Mouse (Mus musculus): Measurements from ENCODE around the gene Tgfbr3.
"Not testable (repeated sequence)": the region's sequence is repeated elsewhere in the genome, so short reads cannot be mapped to it uniquely, and the experiment has no call there.

The Tgfbr3 gene

DNA sequence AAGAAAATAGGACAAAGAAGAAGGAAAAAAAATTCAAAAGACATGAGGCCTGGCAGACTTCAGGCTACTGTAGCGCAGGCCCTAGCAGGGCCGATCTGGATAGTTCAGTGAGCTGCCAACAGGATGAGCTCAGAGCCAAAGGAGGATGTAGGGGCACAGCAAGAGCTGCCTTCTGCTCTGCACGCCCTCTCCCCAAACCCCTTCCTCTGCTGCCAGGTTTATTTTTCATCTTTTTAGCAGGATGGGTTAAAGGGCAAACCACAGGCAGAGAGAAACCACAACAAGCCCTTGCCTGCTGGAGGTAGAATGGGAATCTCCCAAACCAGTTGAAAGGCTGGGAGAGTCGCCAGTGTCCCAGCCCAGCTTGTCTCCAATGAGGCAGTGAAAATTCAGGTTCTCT is 10.2 kb downstream of the Tgfbr3 start:
- no peak for DNase-seq (ENCODE audit: low spot score)

DNA sequence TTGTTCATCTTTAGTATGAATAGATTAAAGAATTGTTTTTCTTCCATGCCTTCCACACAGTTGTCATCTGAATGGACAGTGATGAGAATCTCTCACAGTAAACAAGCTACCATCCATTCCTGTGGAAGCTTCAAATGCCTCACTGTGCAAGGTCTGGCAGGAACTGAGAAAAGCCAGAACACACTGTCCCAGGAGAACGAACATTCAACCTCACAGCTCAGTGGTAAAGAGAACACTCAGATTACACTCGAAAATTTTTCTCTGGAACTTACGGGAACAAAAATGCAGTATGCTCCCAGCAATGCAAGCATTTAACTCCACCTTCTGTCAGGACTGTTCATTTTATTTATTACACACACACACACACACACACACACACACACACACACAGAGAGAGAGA is 13.2 kb downstream of the Tgfbr3 start:
- DNase-seq (ENCODE audit: low spot score), result no peak

DNA sequence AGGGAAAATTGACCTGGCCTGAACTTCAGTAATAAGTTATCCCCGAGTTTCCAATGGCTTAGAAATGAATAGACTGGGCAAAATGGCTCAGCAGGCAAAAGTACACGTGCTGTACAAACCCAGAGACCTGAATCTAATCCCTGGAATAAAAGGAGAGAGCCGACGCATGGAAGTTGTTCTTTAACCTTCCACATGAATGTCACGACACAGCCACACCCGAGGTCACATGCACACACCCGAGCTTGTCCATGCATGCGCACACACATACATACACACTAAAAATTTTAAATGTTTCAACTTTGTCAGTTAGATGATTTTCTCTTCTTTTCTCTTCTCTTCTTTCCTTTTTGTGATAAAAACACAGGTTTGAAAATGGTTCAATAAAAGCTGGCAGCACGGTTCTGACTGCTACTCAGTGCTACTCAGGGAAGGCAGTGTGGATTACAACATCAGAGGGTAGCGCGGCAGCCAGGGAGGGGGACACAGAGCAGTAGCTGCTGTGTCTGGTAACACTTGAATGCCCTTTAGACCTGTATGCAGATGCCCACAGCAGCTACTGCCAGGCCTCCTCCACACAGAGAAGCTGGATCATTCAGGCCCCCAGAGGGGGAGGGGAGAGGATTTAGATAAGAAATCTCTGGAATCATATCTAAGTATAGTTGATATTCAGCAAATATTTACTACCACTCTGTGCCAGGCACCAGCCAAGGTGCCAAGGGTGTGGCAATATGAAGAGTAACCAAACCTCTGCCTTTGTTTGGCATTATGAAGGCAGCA is 17.0 kb downstream of the Tgfbr3 start:
- no peak for DNase-seq (ENCODE audit: low spot score)

DNA sequence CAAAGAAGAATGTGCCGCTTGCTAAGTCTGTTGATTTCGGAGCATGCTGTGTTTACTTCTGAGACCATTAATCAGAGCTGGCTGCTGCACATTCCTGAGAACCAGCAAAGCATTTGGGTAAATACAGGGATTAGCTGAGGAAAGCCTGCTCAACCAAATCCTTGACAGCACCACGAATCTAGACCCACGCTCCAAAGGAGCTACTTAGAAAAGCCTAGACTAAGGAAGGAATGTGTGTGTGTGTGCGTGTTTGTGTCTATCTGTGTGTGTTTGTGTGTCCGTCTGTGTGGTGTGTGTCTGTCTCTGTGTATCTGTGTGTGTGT is 20.5 kb downstream of the Tgfbr3 start:
- DNase-seq (ENCODE audit: low spot score), result no peak

DNA sequence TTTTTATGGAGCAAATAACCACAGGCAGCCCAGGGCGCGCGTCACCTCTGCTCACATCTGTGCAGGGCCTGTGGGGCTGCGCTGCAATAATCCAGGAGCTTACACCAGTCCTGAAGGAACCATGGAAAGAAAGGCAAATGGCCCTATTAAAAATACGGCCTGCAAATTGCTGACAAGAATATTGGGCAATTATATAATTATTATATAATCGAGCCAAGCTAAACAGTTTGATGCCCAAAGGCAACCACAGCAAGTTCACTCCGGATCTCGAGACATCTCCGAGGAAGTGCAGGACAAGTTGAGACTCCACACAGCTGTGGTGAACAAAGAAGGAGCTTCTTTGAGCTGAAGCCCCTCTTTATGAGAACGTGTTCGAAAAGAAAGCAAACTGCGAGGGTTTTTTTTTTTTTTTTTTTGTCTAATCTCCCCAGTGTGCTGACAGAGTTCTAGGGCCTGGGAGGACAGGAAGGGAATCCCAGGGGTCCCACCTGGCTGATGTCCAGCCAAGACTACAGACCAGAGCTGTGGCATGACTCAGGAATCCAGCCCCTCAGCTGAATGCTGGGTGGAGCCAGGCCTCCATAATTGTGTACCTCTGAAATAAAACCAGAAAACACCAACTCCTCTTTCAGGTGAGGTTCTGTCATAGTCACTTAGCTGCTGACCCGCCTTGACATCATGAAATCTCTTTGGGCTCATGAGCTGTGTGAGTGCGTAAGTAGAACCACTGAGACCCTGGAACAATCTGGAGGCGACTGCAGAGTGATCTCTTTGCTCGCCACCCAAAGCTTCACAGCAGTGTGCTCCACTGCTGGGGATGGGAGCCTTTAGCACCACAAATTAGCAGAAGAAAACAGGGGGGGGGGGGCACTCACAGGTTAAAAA is 21.1 kb downstream of the Tgfbr3 start:
- no peak for DNase-seq (ENCODE audit: low spot score)

DNA sequence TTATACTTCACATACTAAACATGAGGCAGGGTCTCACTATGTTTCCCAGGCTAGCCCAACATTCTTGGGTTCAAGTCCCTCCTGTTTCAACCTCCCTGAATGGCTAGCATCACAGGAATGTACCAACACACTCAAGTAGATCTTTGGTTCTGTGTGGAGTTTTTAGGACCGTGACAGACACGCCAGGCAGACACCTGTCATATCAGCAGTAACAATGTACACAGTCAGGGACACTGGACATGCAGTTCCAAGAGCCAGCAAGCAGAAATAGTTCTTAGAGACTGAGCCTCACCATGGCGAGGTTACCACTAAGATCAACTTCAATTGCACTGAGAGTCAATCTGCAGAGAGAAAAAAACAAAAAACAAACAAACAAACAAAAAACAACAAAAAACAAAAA is 22.9 kb downstream of the Tgfbr3 start:
- no peak for DNase-seq (ENCODE audit: low spot score)

DNA sequence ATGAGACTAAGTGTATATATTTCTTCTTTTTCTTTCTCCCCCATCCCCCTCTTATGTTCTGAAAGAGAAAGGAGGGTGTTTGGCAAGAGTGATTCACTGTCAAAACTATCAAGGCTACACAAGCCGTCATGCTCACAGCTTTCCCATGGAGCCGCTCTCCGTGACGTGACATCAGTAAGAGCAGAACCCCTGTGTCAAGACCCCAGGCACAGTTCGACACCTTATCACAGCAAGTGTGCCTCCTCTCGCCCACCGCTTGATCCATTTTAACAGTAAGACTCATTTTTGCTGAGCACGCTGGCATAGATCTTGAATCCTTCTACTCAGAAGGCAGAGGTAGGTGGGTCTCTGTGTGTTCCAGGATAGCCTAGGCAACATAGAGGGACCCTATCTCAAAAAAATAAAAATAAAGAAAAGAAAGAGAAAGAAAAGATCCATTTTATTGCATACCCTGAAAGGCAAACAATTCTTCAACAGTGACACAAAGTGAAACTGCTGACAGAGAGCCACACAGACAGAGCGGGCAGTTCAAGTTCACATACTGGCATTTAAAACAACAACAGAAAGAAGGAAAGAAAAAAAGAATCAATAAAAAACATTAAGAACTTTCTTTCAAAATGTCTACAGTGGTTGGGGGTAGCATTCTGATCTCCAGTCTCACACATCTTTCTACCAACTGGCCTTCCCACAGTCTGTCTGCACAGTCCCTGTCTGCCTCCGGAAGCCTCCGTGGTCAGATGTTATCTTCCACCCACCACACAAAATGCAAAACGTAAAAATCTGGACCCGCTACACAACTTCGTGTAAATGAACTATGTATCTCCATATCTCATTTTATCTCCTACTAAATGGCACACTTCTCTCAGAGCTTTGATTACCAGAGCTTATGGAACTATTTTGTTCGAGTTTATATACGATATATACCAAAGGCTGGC is 24.7 kb downstream of the Tgfbr3 start:
- DNase-seq (ENCODE audit: low spot score), result no peak

DNA sequence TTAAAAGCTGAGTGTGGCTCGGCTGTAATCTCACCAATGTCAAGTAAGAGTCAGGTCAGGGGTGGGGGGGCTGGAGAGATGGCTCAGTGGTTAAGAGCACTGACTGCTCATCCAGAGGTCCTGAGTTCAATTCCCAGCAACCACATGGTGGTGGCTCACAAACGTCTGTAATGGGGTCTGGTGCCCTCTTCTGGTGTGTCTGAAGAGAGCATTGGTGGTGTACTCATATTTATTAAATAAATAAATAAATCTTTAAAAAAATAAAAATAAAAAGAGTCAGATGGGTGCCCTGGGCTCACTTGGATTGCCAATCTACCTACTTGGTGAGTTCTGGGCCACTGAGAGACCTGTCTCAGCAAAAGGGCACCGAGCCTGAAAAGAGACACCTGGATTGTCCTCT is 25.6 kb downstream of the Tgfbr3 start:
- no peak for DNase-seq (ENCODE audit: low spot score)

DNA sequence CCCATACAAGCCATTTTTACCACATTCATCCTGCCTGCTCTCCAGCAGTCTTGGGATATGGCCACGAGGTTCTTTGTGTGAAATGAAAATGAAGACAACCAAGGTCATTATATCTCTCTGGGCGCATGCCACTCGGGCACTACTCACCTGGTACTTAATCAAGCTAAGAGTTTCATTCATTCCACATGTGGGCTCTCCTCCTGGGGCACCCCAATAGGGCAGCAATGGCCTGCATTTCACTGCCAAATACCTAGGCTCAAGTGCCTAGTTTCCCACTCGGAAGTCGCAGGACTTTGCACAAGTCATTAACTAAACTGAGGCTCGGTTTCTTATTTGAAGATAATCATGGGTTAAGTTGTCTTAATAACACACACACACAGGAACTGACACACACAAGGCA is 27.5 kb downstream of the Tgfbr3 start:
- DNase-seq (ENCODE audit: low spot score), result no peak

DNA sequence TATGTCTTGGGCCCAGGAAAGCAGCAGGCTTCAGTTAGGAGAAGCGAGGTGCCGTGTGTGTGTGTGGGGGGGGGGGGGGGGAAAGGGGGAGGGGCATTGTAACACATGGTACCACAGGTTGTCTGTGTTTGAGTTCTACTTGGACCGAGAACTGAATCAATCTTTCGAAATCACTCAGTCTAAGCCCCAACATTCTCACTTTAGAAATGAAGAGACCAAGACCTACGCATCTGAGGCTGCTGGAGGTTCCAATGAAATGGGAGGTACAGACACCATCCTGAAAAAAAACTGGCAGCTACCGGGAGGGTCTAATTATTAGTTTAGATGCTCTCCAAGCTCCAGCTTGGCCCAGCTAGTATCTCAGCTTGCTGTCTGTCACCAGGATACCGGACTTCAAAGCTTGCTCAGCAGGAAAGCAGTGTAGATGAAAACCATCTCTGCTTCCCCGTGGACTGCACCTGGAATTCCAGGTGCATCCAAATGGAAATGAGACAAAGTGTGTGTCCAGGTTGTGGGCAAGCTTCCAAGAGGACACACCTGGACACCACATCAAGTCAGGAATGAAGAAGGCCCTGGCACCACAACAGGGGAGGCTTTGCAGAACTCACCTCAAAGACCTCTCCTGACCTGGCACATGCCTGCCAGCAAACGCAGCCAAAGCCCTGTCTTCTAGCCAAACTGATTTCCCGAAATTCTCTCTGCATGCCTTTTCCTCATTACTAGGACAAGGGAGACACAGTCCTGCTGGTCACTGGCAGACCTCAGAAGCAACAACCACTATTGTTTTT is 28.5 kb downstream of the Tgfbr3 start:
- DNase-seq (ENCODE audit: low spot score), result no peak

DNA sequence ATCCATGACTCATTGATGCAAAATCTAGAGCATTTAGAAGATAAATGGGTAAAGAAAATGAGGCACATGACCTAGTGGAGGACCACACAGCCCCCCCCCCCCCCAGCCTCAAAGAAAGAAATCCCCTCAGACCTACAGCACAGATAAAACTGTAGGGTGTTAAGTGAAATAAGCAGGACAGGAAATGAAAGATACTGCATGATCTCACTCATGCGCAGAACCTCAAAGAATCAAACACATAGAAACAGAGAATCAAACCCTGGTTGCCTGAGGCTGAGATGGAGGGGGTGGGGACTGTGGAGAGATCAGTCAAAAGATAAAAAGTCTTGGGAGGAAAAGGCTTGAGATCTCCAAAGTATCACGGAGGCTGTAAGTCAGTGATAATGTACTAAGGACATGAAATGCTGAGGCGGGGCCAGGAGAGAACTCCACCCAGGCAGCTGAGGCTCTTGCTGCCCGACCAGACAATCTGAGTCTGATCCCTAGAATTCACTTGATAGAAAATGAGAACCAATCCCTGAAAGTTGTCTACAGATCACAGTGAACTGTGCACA is 29.9 kb downstream of the Tgfbr3 start:
- no peak for DNase-seq (ENCODE audit: low spot score)

DNA sequence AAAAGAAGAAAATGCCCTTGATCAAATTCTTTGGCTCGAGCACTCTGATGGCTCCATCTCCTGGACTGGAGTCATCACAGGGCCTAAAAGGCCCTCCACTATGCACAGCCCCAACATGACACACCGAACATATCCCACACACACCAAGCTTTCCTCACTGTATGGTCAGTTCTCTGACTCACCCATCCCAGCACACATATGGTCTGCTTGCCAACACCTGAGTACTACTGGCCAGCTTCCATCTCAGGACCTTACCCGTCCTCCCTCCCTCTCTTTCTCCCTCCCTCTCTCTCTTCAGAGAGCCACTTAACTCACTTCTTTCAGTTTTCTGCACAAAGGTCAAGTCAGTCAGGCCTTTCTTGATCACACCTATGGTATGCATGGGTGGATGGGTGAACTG is 36.0 kb downstream of the Tgfbr3 start:
- no peak for DNase-seq (ENCODE audit: low spot score)

DNA sequence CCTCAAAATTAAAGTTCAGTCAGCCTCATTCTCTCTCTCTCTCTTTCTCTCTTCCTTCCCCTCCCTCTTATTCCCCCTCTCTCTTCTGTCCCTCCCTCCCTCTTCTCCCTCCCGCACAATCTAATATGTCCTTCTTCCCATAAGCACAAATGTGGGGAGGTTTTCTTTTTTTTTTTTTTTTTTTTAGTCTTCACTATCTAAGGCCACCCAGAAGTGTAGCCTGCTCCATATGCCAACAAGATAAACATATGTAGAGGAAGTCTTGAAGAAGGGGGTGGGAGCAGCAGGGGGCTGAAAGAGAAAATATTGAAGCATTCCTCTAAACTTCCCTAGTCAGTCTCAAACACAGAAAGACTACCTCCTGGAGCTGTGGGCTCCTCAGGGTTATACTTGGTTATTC is 37.0 kb downstream of the Tgfbr3 start:
- DNase-seq (ENCODE audit: low spot score), result no peak

DNA sequence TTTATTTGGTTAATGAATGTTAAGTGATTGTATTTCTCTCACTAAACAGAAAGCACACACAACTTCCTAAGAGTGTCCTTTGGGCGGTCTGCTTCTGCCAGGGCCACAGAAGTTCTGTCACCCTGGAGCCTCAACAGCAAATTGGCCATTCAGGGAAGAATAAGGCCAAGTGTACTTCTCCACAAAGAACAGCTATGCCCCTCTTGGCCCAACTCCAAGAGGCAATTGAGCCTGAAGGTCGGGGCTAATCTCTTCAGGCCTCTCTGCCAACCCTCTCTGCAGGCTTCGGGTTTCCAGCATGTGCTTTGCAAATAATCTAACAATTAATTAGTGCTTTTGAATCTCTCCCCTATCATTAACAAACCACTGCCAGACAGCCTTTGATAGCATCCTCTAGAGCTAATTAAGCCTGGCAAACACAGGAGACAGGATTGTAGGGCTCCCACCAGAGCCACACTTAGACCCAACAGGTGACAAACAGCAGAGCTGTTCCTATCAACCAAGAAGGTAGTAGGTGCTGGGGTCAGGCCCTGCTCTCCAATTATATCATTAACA is 37.6 kb downstream of the Tgfbr3 start:
- peak; percentile 54 for DNase-seq (ENCODE audit: low spot score)

DNA sequence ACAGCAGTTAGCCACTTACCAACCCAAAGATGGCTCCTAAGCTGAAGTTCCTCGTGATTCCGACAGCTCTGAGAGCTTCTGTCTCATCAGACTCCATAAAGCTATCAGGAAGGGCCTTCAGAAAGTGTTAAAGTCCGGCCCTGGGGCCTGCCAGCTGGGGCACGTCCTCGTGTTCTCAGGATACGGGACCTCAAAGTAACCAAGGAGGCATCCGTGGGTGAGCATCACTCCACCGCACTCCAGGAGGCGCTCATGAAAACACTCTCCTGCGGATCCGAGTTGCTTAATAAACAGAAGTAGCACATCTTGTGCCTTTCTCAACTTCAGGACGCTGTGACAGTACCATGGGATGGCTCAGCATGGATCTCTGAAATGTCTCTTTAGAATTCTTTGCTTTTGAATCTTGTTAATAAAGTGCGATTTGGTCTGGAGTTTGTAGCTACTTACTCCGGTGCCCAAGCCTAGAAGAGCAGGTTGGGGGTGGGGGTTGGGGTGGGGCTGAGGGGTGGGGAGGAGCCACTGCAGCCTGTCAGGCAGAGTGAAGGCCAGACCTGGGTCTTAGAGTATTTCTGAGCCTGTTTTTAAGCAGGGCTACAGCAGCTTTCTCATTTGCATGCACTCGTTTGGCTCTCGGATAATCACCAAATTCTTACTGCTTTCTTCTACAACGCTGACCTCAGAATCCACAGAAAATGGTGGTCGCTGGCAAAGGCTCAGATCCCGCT is 38.7 kb downstream of the Tgfbr3 start:
- no peak for DNase-seq (ENCODE audit: low spot score)

DNA sequence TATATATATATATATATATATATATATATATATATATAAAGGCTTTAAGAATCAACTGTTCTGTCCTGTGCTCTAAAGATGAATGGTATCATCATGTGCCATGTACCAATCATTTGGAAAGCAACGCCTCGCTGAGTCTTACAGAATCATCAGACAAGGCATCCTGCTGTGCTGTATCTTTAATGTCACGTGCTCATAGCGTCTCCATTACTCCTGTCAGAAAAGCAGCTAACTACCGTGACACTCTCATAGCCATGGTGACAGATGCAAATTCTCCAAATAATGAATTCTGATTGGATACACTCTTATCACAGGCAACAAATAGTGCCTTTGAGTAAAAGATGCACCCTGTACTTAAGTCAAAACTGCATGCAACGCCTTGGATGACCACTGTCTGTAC is 40.7 kb downstream of the Tgfbr3 start:
- DNase-seq (ENCODE audit: low spot score), result no peak

DNA sequence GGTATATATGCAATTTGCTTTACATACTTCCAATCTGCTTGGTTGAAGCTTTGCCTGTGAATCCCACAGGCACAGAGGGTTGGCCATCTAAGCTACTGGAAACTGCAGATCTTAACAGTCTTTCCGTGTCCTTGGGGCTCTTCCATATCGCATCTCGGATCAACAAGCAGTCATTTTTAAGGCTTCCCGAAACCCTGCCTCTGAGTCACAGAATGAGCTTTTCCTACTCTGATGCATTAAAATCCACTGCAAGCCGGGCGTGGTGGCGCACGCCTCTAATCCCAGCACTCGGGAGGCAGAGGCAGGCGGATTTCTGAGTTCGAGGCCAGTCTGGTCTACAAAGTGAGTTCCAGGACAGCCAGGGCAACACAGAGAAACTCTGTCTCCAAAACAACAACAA is 41.1 kb downstream of the Tgfbr3 start:
- not testable (repeated sequence) for DNase-seq (ENCODE audit: low spot score)

DNA sequence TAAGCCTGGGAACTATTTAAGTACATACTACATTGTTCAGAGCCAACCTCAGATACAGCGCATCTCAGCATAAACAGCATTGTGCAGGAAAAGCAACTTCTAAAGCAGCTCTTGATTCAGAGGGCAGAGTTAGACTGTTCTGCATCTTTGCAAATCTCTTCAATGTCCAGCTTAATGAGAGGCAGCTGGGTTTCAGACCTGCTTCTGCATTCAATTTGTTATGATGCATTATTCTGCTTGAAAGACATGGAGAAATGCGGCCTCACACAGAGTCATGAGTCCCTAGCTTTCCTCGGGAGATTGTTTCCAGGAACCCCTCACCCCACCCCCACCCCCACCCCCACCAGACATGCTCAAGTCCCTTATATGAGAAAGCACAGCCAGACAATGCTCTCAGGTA is 41.6 kb downstream of the Tgfbr3 start:
- DNase-seq (ENCODE audit: low spot score), result no peak

DNA sequence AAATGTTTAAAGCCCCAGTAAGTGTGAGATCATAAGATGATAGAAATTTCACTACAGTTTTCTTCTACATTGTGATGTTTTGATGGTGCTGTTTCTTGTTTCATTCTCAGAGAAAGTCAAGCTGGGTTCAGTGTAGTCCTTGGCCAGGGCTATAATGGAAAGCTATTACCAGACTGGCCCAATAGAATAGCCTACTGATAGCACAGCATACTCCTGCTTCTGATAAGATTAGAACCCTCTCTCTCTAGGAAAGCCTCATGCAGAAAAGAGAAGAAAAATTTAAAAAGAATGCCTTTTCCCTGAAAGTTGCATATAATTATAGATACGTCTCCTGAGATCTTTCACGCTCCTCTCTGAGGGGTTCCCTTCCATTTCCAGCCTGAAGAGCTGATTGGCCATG is 46.0 kb downstream of the Tgfbr3 start:
- no peak for DNase-seq (ENCODE audit: low spot score)

DNA sequence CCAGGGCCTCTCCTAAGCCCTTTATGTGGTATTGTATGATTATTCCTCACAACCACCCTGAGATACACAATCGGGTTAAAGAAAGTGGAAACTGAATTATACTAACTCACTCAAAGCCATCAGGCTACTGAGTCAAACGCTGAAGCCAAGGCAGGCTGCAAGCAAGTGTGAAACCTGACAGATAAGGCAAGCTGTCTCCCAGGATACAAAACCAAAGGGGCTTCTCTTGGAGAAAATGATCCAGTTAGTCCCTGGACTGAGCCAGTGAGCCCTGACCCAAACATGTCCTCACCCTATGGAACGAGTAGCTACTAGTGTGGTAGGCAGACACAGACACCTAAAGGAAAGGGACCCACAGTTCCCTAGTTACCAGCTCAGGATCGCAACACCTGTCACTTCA is 46.4 kb downstream of the Tgfbr3 start:
- no peak for DNase-seq (ENCODE audit: low spot score)
